Mouse (Mus musculus) spleen, embryonic (tissue): ENCODE measurements around the gene Pnkp.

Source experiments
- CTCF ChIA-PET: fragments of 350-600 bp; sonication (Branson Sonifier 250); formaldehyde crosslinking; loops from one replicate; lab custom pipeline; 2022; lab: Charles Lee

The Pnkp gene

GRCm38 (mm10) chr7:44857042-44857552 lies at the start of gene Pnkp:
Pnkp (plus strand) TSS chr7:44857139.
- CTCF ChIA-PET: no interaction called here

- CTCF ChIA-PET: no interaction called here
Measured at GRCm38 (mm10) chr7:44808927-44809326, 48.0 kb upstream of the Pnkp start.

GRCm38 (mm10) chr7:44809466-44809865 lies 47.5 kb upstream of the Pnkp start:
- CTCF ChIA-PET: no interaction called here

GRCm38 (mm10) chr7:44810365-44810764 lies 46.6 kb upstream of the Pnkp start:
- CTCF ChIA-PET: no interaction called here

- CTCF ChIA-PET: no interaction called here
Measured at GRCm38 (mm10) chr7:44810819-44811557, 46.0 kb upstream of the Pnkp start.

- CTCF ChIA-PET: no interaction called here
Measured at GRCm38 (mm10) chr7:44812651-44813325, 44.2 kb upstream of the Pnkp start.

- CTCF ChIA-PET: no interaction called here
Measured at GRCm38 (mm10) chr7:44813985-44814384, 43.0 kb upstream of the Pnkp start.

- CTCF ChIA-PET: no interaction called here
Measured at GRCm38 (mm10) chr7:44814423-44814822, 42.5 kb upstream of the Pnkp start.

- CTCF ChIA-PET: interaction anchor here (0.6 kb wide), 2 partner anchors 73 to 512 kb away, joined by 6 to 8 read pairs; no protein-coding TSS in a partner anchor
Measured at GRCm38 (mm10) chr7:44814952-44815553, 41.9 kb upstream of the Pnkp start.

- CTCF ChIA-PET: interaction anchor here (0.6 kb wide), 2 partner anchors 74 to 513 kb away, joined by 6 to 8 read pairs; no protein-coding TSS in a partner anchor
Measured at GRCm38 (mm10) chr7:44815721-44816469, 41.0 kb upstream of the Pnkp start, which contains the start of the genes Nup62 and Il4i1. Nup62 (plus strand) TSS chr7:44816088. Il4i1 (plus strand) TSS chr7:44816387.

- CTCF ChIA-PET: no interaction called here
Measured at GRCm38 (mm10) chr7:44816470-44817021, 40.4 kb upstream of the Pnkp start, which contains the start of gene Atf5. Atf5 (minus strand) TSS chr7:44816658.

GRCm38 (mm10) chr7:44817441-44817840 lies 39.5 kb upstream of the Pnkp start:
- CTCF ChIA-PET: no interaction called here

GRCm38 (mm10) chr7:44818164-44818563 lies 38.8 kb upstream of the Pnkp start:
- CTCF ChIA-PET: no interaction called here

- CTCF ChIA-PET: interaction anchor here (0.8 kb wide), 1 partner anchor 31 kb away, joined by 3 read pairs; no protein-coding TSS in a partner anchor
Measured at GRCm38 (mm10) chr7:44818751-44819235, 38.1 kb upstream of the Pnkp start.

GRCm38 (mm10) chr7:44819391-44819790 lies 37.5 kb upstream of the Pnkp start:
- CTCF ChIA-PET: interaction anchor here (0.8 kb wide), 1 partner anchor 30 kb away, joined by 3 read pairs; no protein-coding TSS in a partner anchor

- CTCF ChIA-PET: no interaction called here
Measured at GRCm38 (mm10) chr7:44819863-44820262, 37.1 kb upstream of the Pnkp start.

GRCm38 (mm10) chr7:44820525-44820924 lies 36.4 kb upstream of the Pnkp start:
- CTCF ChIA-PET: no interaction called here

- CTCF ChIA-PET: no interaction called here
Measured at GRCm38 (mm10) chr7:44821666-44822448, 35.1 kb upstream of the Pnkp start.

GRCm38 (mm10) chr7:44823409-44823808 lies 33.5 kb upstream of the Pnkp start:
- CTCF ChIA-PET: interaction anchor here (0.6 to 1.1 kb wide), 4 partner anchors 15 to 198 kb away, joined by 3 to 11 read pairs (median 4); no protein-coding TSS in a partner anchor

GRCm38 (mm10) chr7:44824872-44825271 lies 32.1 kb upstream of the Pnkp start:
- CTCF ChIA-PET: interaction anchor here (0.6 to 1.3 kb wide), 3 partner anchors 39 to 100 kb away, joined by 3 to 7 read pairs (median 3); no protein-coding TSS in a partner anchor
